Mouse (Mus musculus) thymus, postnatal 10 days (tissue): Measurements from ENCODE around the gene Rnf114.
A peak's percentile ranks its signal among the peaks of the same experiment; 100 is the strongest.

ENCODE experiments used
- DNase-seq, 2 experiments: peaks; one replicate each; pipeline ENCODE4 v3.0.0; 2021; ENCODE audit warnings: low spot score in 2 of 2

Rnf114 gene

GRCm38 (mm10) chr2:167474218-167474617 lies 18.2 kb upstream of the Rnf114 start:
- no peak for DNase-seq

DNA sequence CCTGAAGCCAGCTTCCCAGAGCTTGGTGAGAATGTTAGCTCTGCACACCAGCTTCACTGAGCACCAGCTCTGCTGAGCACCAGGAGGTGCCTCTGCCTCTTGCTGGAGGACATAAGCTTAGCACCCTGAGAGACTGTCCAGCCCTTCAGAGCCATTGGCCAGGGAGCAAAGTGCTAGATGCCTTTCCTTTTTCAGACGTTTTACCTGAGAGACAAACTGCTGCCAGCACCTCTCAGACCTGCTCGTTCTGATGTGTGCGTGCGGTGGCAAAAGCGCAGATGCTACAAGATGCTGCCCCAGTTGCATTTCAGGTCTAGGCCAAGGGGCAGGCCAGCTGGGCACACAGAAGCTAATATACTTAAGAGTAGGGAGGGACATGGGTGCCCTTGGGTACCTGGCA lies 16.8 kb upstream of the Rnf114 start:
- no peak for DNase-seq

GRCm38 (mm10) chr2:167476200-167476688 lies 16.2 kb upstream of the Rnf114 start:
- DNase-seq = no peak

DNA sequence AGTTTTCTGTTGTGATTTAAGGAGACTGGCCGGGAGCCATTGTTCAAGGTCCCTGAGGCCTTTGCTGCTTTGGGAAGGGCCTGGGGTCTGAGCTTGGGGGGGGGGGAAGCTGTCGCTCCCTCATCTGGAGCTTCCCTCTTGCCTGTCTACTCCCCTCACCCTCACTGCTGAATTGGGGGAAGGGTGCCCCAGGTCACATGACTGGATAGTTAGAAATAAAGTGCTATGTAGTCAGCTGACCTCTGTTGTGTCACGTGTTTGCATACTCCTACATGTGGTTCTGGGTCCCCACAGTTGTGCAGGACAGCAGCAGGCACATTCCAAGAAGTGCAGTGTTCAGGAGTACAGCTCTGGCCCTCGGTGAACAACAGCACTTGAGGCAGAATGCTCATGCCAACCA lies 15.7 kb upstream of the Rnf114 start:
- DNase-seq = no peak

DNA sequence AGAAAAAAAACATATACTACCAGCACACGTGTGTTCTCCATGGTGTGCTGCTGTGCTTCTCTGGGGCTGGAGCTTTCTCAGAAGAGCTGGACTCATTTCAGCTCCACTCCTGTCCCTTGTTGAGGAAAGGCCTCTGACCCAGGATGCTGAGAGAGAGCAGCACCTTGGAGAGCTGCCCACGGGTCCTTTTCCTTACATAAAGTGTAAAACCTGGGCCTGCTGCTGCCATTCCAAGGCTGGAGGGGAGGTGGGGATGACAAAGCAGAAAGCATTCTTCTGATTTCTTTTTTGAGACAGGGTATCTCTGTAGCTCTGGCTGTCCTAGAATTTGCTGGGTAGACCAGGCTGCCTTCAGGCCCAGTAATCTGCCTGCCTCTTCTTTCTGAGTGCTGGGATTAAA lies 14.3 kb upstream of the Rnf114 start:
- DNase-seq = no peak

DNA sequence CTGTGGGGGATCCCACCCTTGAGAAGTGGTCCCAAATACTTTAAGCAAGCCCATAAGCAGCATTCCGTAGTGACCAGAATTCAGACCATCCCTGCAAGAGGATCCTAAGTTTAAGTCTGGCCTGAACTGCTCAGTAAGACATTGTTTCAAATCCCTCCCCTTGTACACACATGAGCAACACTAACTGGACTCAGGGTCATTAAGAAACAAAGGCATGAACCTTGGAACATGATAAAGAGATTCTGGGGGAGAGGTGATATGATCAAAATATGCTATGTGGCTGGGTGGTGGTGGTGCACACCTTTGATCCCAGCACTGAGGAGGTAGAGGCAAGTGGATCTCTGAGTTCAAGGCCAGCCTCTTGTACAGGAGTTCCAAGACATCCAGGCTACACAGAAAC lies 12.9 kb upstream of the Rnf114 start:
- DNase-seq = no peak

- DNase-seq = no peak
Measured at GRCm38 (mm10) chr2:167482681-167483080, 9.8 kb upstream of the Rnf114 start.

GRCm38 (mm10) chr2:167483081-167483826 lies 9.2 kb upstream of the Rnf114 start:
- DNase-seq = no peak

DNA sequence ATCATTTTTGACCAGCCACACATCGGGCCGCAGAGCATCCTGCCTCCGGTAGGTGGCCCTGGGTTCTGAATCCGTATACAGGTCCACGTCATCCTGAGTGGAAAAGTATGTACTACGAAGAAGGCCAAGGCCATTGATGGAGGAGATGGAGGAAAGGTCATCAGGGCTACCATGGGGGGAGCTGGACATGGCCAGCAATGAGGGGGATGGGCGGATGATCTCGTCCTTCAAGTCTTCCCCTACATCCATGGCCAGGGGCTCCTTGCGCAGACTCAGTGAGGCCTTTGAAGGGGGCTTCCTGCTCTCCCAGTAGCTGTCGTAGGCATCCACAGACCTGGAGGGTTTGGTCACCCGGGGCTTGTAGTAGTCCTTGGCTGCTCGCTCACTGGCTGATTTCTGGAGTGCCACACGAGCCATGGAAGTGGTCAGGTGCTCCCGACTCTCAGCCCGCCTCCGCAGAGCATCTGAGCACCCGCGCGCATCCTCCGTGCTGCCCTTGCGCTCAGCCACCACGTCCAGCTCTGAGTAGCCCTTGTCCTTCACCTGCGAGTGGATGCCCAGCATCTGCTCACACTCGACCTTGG lies 8.5 kb upstream of the Rnf114 start:
- no peak for DNase-seq

DNA sequence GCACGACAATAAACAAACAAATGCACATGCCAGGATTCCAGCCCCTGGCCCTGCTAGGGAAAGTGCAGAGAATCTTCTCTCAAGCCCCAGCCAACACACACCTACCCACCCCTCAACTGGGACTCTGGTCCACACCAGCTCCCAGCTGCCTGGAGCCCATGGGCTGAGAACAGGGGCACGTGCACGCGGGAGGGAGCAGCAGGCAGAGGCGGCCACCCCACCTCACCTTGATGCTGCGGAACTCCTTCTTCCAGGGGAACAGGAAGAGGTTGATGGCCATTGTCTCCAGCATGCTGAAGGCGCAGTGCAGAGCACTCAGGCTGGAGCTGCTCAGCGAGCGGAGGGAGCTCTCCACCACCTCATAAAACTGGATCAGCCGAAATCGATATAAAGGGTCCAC lies 7.5 kb upstream of the Rnf114 start:
- no peak for DNase-seq

DNA sequence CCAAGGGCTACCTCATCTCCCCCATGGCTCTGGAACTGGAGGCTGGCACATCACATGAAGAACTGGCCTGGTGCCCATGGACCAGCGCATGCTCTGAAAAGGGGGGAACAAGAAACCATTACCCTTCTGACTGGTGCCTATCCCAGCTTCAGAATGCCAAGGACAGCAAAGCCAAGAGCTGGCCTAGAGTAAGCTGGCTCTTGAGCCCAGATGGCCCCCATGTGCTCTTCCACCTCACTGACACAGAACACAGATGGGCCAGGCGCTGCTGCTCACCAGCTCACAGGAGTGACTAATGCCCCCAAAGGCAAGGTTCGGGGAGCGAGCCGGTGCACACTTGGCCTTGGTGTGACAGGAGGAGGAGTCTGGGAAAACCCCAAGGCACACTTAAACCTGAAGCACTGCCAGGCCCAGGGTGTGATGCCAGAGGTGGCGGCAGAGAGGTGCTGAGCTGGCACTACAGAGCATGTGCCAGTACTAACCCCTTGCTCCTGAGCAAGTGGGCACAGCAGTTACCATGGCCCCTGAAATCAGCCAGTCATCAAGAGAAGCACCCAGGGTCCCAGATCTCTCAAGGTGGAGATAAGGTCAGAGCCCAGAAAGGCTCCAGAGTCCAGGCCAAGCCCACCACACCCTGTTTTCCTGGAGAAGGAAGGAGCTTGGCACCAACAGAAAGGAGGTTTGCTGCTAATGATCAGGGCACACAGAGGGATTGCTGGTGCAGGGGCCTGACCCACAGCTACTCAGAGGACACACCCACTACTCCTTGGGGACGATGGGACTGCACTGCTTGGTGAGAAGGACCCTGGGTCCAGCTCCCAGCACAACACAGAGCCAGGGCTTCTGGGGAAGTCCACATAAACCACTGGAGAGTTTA lies 6.7 kb upstream of the Rnf114 start:
- no peak for DNase-seq

DNA sequence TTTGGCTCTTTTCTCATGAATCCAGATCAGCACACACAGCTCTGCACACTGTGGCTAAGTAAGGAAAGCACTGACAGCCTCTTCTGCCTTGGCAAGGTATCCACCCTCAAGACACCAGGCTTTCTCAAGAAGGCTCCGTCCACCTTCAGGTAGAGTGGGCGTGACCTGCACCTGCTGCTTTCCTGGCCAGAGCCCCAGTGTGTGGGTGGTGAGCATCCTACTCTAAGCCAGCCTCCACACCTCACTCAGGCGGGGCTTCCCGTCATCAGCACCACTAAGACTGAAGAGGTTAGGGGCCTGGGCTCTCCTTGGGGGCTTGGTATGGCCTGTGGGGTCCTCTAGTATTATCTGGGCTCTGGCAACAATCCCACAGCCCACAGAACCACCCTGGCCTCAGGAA lies 5.9 kb upstream of the Rnf114 start:
- DNase-seq = no peak

GRCm38 (mm10) chr2:167487551-167487950 lies 4.9 kb upstream of the Rnf114 start:
- no peak for DNase-seq

GRCm38 (mm10) chr2:167487994-167488393 lies 4.5 kb upstream of the Rnf114 start:
- DNase-seq = no peak

GRCm38 (mm10) chr2:167490813-167491525 lies 1.5 kb upstream of the Rnf114 start:
- DNase-seq = no peak

GRCm38 (mm10) chr2:167492713-167493636 lies 530 bp downstream of the Rnf114 start, which contains the start of gene Spata2:
Spata2 (minus strand) TSS chr2:167492887.
- DNase-seq = peak; percentile 87 to 93

DNA sequence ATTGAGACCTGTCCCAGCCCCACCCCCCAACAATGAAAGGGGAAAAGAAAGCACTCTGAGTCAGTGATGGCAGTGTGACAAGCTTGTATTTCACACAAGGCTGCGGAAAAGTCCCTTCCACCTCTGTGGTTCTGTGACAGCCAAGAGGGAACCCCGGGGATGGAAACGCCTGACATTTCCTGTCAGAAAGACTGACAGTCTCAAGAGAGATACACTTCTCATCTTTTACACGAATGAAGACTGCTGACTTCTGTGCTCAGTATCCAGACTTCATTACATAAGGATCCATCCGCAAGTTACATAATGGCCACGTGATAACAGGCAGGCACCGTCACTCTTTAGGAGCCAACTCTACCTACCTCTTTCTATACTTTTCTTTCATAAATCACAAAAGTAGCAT lies 4.0 kb downstream of the Rnf114 start:
- DNase-seq = no peak

DNA sequence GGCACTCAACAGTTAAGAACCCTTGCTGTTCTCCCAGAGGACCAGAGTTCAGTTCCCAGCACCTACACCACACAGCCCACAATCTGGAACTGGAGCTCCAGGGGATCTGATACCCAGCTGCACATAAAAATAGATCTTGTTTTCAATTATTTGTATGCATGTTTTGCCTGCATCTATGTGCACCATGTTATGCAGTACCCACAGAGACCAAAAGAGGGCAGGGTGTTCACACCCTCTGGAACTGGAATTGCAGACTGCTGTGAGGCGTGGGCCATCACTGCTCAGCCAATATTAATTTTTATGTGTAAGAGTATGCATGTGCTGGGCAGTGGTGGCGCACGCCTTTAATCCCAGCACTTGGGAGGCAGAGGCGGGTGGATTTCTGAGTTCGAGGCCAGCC lies 4.8 kb downstream of the Rnf114 start:
- peak; percentile 49 to 76 for DNase-seq

- DNase-seq = no peak
Measured at GRCm38 (mm10) chr2:167502554-167503252, 10.3 kb downstream of the Rnf114 start.

GRCm38 (mm10) chr2:167503253-167503895 lies 10.9 kb downstream of the Rnf114 start:
- DNase-seq = peak; percentile 92 to 97
